Mouse (Mus musculus) G1E (cell line): ENCODE measurements around the gene Olfr1364. TPM values are rescaled to one million over a fixed set of nuclear protein-coding genes. Genes with fewer than 3 reads are reported as not detected.

Experiments used
- ATAC-seq: 2 replicates; pipeline ENCODE4 v1.8.0; 2016; ENCODE audit warnings: mild to moderate bottlenecking; ENCODE audit not compliant: insufficient number of reproducible peaks, poor library complexity, low FRiP score, severe bottlenecking; ENCODE audit errors: extremely low read depth
- DNase-seq: peaks from one replicate; pipeline ENCODE4 v3.0.0; 2012; ENCODE audit warnings: low spot score
- H3K27me3 ChIP-seq: 2 replicates; pipeline ENCODE4 v1.6.1; 2012; ENCODE audit warnings: mild to moderate bottlenecking, low read length, inconsistent platforms; ENCODE audit not compliant: insufficient read depth
- H3K36me3 ChIP-seq: replicated peaks from 2 replicates; pipeline ENCODE3; 2012; ENCODE audit warnings: mild to moderate bottlenecking, inconsistent platforms
- H3K4me1 ChIP-seq: 2 replicates; pipeline ENCODE4 v1.6.1; 2012; ENCODE audit warnings: low read depth, low read length, inconsistent platforms, mixed read lengths; ENCODE audit not compliant: insufficient read depth
- H3K4me3 ChIP-seq: 2 replicates; pipeline ENCODE4 v1.5.1; 2012; ENCODE audit warnings: low read depth, mild to moderate bottlenecking, inconsistent platforms, low read length, moderate library complexity, mixed read lengths
- H3K9me3 ChIP-seq: replicated peaks from 2 replicates; pipeline ENCODE4 v1.6.1; 2012; ENCODE audit warnings: inconsistent platforms
- CTCF ChIP-seq: IDR thresholded peaks from 2 replicates; pipeline ENCODE4 v1.5.1; 2012; ENCODE audit warnings: low read depth, low read length, inconsistent platforms, mixed read lengths
- GATA1 ChIP-seq: IDR thresholded peaks from 2 replicates; pipeline ENCODE4 v1.6.1; 2012; ENCODE audit warnings: borderline replicate concordance, low read length, inconsistent platforms, mixed read lengths
- GATA2 ChIP-seq: IDR thresholded peaks from 2 replicates; pipeline ENCODE4 v1.6.1; 2012; ENCODE audit warnings: low read depth, low read length, inconsistent platforms, borderline replicate concordance
- POLR2AphosphoS5 ChIP-seq: IDR thresholded peaks from 2 replicates; pipeline ENCODE4 v1.6.1; 2012; ENCODE audit warnings: low read depth, low read length, inconsistent platforms; ENCODE audit not compliant: insufficient replicate concordance
- TAL1 ChIP-seq: conservative IDR thresholded peaks from 2 replicates; pipeline ENCODE4 v1.6.1; 2012; ENCODE audit warnings: low read depth, low read length, inconsistent platforms, mixed read lengths
- polyA plus RNA-seq: library from polyadenylated mRNA; stranded (reverse); fragments of >175 nt; gene quantifications from 2 replicates; pipeline ENCODE4 v1.2.3, GENCODE M21; 2012
- total RNA-seq, 2 experiments: library from RNA; stranded (forward) in 1 of 2; stranded (reverse) in 1 of 2; fragments of 200-1000 nt in 1 of 2; fragments of >200 nt in 1 of 2; fragmentation: Nextera tagmentation in 1 of 2; gene quantifications; 2 replicates each; pipeline ENCODE4 v1.2.3; 2014 to 2017

Olfr1364 gene
- total and polyA plus RNA-seq, 3 experiments = 0.27 TPM; not detected in 2

- DNase-seq = peak; percentile 78
- TF ChIP-seq POLR2AphosphoS5 = no peak
- no peaks in the 10 kb centered on the region for H3K27me3 ChIP-seq
- H3K36me3 ChIP-seq = peaks cover 17% of the 10 kb centered on the region
- H3K9me3 ChIP-seq = no peaks in the 10 kb centered on the region
- peak within 1 kb of the TSS; percentile 82 for H3K4me3 ChIP-seq
- peaks cover 13% of the 10 kb centered on the region for H3K4me1 ChIP-seq
- ATAC-seq = peak; percentile 93
These were observed 50.8 kb downstream of the Olfr1364 start, which contains the start of gene Zkscan8 for GRCm38 (mm10) chr13:21530781-21531201. Gene Zkscan8 (minus strand): TSS chr13:21531120.

GRCm38 (mm10) chr13:21530136-21530535 lies 51.4 kb downstream of the Olfr1364 start:
- Histone ChIP-seq H3K4me1 (peaks cover 13% of the 10 kb centered on the region), H3K36me3 (peaks cover 22% of the 10 kb centered on the region), H3K9me3 (no peaks in the 10 kb centered on the region), H3K4me3 (peak overlapping the region; percentile 82), H3K27me3 (no peaks in the 10 kb centered on the region)
- ATAC-seq = no peak
- TF ChIP-seq CTCF (no peak), GATA1 (no peak), TAL1 (no peak), GATA2 (no peak), POLR2AphosphoS5 (no peak)
- no peak for DNase-seq

Other genes starting within 250 kb of the Olfr1364 start
Only the 20 nearest of the 33 such genes appear.
- gene Pgbd1, start 140.7 kb downstream of the Olfr1364 start, total RNA-seq (2014; fragmentation: Nextera tagmentation) = 5.9 and 6.8 TPM in 2 replicates
- 3.9 and 4.9 TPM in 2 replicates for gene Pgbd1, start 140.7 kb downstream of the Olfr1364 start, total RNA-seq (2017)
- gene Pgbd1, start 140.7 kb downstream of the Olfr1364 start, polyA plus RNA-seq = 0.21 and 0.22 TPM in 2 replicates
- gene Zscan26, start 128.0 kb downstream of the Olfr1364 start, total RNA-seq (2014; fragmentation: Nextera tagmentation) = 43.0 and 43.6 TPM in 2 replicates
- 34.7 TPM in 2 replicates for gene Zscan26, start 128.0 kb downstream of the Olfr1364 start, total RNA-seq (2017)
- gene Zscan26, start 128.0 kb downstream of the Olfr1364 start, polyA plus RNA-seq = 3.2 and 3.4 TPM in 2 replicates
- gene Nkapl, start 113.2 kb downstream of the Olfr1364 start, total RNA-seq (2014; fragmentation: Nextera tagmentation) = 2.2 TPM in 1 of 2 replicates, not detected in the other
- 0.66 and 1.1 TPM in 2 replicates for gene Nkapl, start 113.2 kb downstream of the Olfr1364 start, total RNA-seq (2017)
- gene Nkapl, start 113.2 kb downstream of the Olfr1364 start, polyA plus RNA-seq = 0.53 and 0.54 TPM in 2 replicates
- not detected in 2 replicates for gene Zkscan4, start 102.9 kb downstream of the Olfr1364 start, total RNA-seq (2014; fragmentation: Nextera tagmentation)
- 0.05 and 0.12 TPM in 2 replicates for gene Zkscan4, start 102.9 kb downstream of the Olfr1364 start, total RNA-seq (2017)
- not detected in 2 replicates for gene Zkscan4, start 102.9 kb downstream of the Olfr1364 start, polyA plus RNA-seq
- not detected in 2 replicates for gene Gm10065, start 102.3 kb downstream of the Olfr1364 start, total RNA-seq (2014; fragmentation: Nextera tagmentation)
- 0.64 and 0.93 TPM in 2 replicates for gene Gm10065, start 102.3 kb downstream of the Olfr1364 start, total RNA-seq (2017)
- not detected in 2 replicates for gene Gm10065, start 102.3 kb downstream of the Olfr1364 start, polyA plus RNA-seq
- gene AK157302, start 86.5 kb downstream of the Olfr1364 start, total RNA-seq (2014; fragmentation: Nextera tagmentation) = 1.1 and 1.7 TPM in 2 replicates
- gene AK157302, start 86.5 kb downstream of the Olfr1364 start, total RNA-seq (2017) = 0.22 and 0.58 TPM in 2 replicates
- gene AK157302, start 86.5 kb downstream of the Olfr1364 start, polyA plus RNA-seq = 0.07 TPM in 1 of 2 replicates, not detected in the other
- 5.1 and 9.0 TPM in 2 replicates for gene Gm11273, start 80.3 kb downstream of the Olfr1364 start, total RNA-seq (2014; fragmentation: Nextera tagmentation)
- 9.9 and 11.6 TPM in 2 replicates for gene Gm11273, start 80.3 kb downstream of the Olfr1364 start, total RNA-seq (2017)
- 38.3 and 48.1 TPM in 2 replicates for gene Gm11273, start 80.3 kb downstream of the Olfr1364 start, polyA plus RNA-seq
- gene Zkscan8, start 50.6 kb downstream of the Olfr1364 start, total RNA-seq (2014; fragmentation: Nextera tagmentation) = 36.9 and 42.1 TPM in 2 replicates
- gene Zkscan8, start 50.6 kb downstream of the Olfr1364 start, total RNA-seq (2017) = 14.2 and 15.7 TPM in 2 replicates
- 4.3 and 5.8 TPM in 2 replicates for gene Zkscan8, start 50.6 kb downstream of the Olfr1364 start, polyA plus RNA-seq
- not detected in 2 replicates for gene Olfr1366, start 39.0 kb downstream of the Olfr1364 start, total RNA-seq (2014; fragmentation: Nextera tagmentation)
- gene Olfr1366, start 39.0 kb downstream of the Olfr1364 start, total RNA-seq (2017) = 0.23 and 0.44 TPM in 2 replicates
- gene Olfr1366, start 39.0 kb downstream of the Olfr1364 start, polyA plus RNA-seq = not detected in 2 replicates
- not detected in 2 replicates for gene Olfr1535, start 21.9 kb downstream of the Olfr1364 start, total RNA-seq (2014; fragmentation: Nextera tagmentation)
- 0.06 and 0.11 TPM in 2 replicates for gene Olfr1535, start 21.9 kb downstream of the Olfr1364 start, total RNA-seq (2017)
- not detected in 2 replicates for gene Olfr1535, start 21.9 kb downstream of the Olfr1364 start, polyA plus RNA-seq
- gene Olfr1362, start 32.3 kb upstream of the Olfr1364 start, total RNA-seq (2014; fragmentation: Nextera tagmentation) = not detected in 2 replicates
- gene Olfr1362, start 32.3 kb upstream of the Olfr1364 start, total RNA-seq (2017) = 0.06 TPM in 1 of 2 replicates, not detected in the other
- not detected in 2 replicates for gene Olfr1362, start 32.3 kb upstream of the Olfr1364 start, polyA plus RNA-seq
- not detected in 2 replicates for gene Olfr11, start 60.8 kb upstream of the Olfr1364 start, total RNA-seq (2014; fragmentation: Nextera tagmentation)
- gene Olfr11, start 60.8 kb upstream of the Olfr1364 start, total RNA-seq (2017) = 0.05 TPM in 1 of 2 replicates, not detected in the other
- not detected in 2 replicates for gene Olfr11, start 60.8 kb upstream of the Olfr1364 start, polyA plus RNA-seq
- not detected in 2 replicates for gene Olfr1361, start 81.6 kb upstream of the Olfr1364 start, total RNA-seq (2014; fragmentation: Nextera tagmentation)
- gene Olfr1361, start 81.6 kb upstream of the Olfr1364 start, total RNA-seq (2017) = 0.05 and 0.17 TPM in 2 replicates
- gene Olfr1361, start 81.6 kb upstream of the Olfr1364 start, polyA plus RNA-seq = not detected in 2 replicates
- not detected in 2 replicates for gene Olfr1360, start 95.6 kb upstream of the Olfr1364 start, total RNA-seq (2014; fragmentation: Nextera tagmentation)
- not detected in 2 replicates for gene Olfr1360, start 95.6 kb upstream of the Olfr1364 start, total RNA-seq (2017)
- not detected in 2 replicates for gene Olfr1360, start 95.6 kb upstream of the Olfr1364 start, polyA plus RNA-seq
- gene Olfr1359, start 116.4 kb upstream of the Olfr1364 start, total RNA-seq (2014; fragmentation: Nextera tagmentation) = not detected in 2 replicates
- 0.12 and 0.22 TPM in 2 replicates for gene Olfr1359, start 116.4 kb upstream of the Olfr1364 start, total RNA-seq (2017)
- not detected in 2 replicates for gene Olfr1359, start 116.4 kb upstream of the Olfr1364 start, polyA plus RNA-seq
- 900 and 963 TPM in 2 replicates for gene Hist1h2bl, start 134.4 kb upstream of the Olfr1364 start, total RNA-seq (2014; fragmentation: Nextera tagmentation)
- gene Hist1h2bl, start 134.4 kb upstream of the Olfr1364 start, total RNA-seq (2017) = 1,351 and 1,816 TPM in 2 replicates
- gene Hist1h2bl, start 134.4 kb upstream of the Olfr1364 start, polyA plus RNA-seq = 2.1 and 8.3 TPM in 2 replicates
- 968 and 989 TPM in 2 replicates for gene Hist1h2ai, start 134.7 kb upstream of the Olfr1364 start, total RNA-seq (2014; fragmentation: Nextera tagmentation)
- 2,644 and 2,651 TPM in 2 replicates for gene Hist1h2ai, start 134.7 kb upstream of the Olfr1364 start, total RNA-seq (2017)
- gene Hist1h2ai, start 134.7 kb upstream of the Olfr1364 start, polyA plus RNA-seq = 2,561 and 4,652 TPM in 2 replicates
- 178 and 383 TPM in 2 replicates for gene Hist1h3h, start 135.9 kb upstream of the Olfr1364 start, total RNA-seq (2014; fragmentation: Nextera tagmentation)
- 634 and 1,163 TPM in 2 replicates for gene Hist1h3h, start 135.9 kb upstream of the Olfr1364 start, total RNA-seq (2017)
- gene Hist1h3h, start 135.9 kb upstream of the Olfr1364 start, polyA plus RNA-seq = 29.3 and 131 TPM in 2 replicates
- gene Hist1h2bm, start 140.3 kb upstream of the Olfr1364 start, total RNA-seq (2014; fragmentation: Nextera tagmentation) = 170 and 209 TPM in 2 replicates
- 309 and 556 TPM in 2 replicates for gene Hist1h2bm, start 140.3 kb upstream of the Olfr1364 start, total RNA-seq (2017)
- 1.2 and 3.4 TPM in 2 replicates for gene Hist1h2bm, start 140.3 kb upstream of the Olfr1364 start, polyA plus RNA-seq
- 20.2 and 51.9 TPM in 2 replicates for gene Hist1h4j, start 153.3 kb upstream of the Olfr1364 start, total RNA-seq (2014; fragmentation: Nextera tagmentation)
- gene Hist1h4j, start 153.3 kb upstream of the Olfr1364 start, total RNA-seq (2017) = 121 TPM in 2 replicates
- gene Hist1h4j, start 153.3 kb upstream of the Olfr1364 start, polyA plus RNA-seq = 1.2 and 6.4 TPM in 2 replicates